Mouse (Mus musculus): ENCODE results near the gene Hnrnpl. TPM values are rescaled to one million over a fixed set of nuclear protein-coding genes. Genes with fewer than 3 reads are reported as not detected.

The Hnrnpl gene
- polyA plus RNA-seq, 1 experiment, result 140 TPM

DNA sequence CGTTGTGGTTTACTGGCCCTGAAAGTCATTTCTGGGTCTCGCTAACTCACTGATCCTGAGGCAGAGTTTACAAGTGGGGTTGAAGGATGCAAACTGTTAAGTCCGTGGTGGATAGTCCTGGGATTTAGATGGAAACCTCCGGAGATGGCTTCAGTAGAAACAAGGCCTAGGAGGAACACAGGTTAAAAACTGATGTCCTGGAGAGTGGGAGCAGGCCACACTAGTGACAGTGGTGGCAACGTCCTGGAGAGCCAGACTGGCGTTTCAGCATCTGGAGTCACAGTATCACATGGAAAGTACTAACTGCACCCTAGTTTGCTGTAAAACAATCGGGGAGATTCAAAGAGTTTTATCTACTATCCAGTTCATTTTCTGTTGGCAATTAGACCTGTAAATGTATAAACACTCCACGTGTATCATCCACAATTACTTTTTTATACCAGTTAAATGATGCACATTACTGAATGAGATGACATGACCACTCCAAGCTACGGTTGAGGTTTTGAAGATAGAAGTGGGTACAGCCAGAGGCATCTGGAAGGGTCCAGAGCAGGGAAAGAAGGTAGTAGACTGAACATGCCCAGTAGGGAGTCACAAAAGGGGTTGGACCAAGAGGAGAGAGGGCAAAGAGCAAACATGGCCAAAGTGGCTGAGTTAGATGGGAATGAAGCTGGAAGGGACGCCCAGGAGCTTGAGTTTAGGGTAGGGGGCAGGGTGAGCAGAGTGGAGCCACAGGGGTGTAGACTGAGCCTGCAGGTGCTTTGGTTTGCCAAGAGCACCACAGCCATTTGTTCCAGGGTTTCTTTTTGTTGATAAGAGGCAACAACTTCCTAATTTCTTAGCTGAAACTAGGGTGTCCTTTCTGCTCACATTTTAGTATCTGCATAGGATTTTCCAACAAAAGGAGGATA is 14.9 kb downstream of the Hnrnpl start:
- Histone ChIP-seq H3K4me3 (ENCODE audit: low read depth, low read length) (no peak overlapping the region), H3K27ac (ENCODE audit: insufficient read depth, low read depth, low read length) (peak overlapping the region; percentile 14; the same call in 1 of the 2 replicates), H3K36me3 (ENCODE audit: control insufficient read depth, insufficient read depth, low read length) (peaks cover 44% of the 10 kb centered on the region)

DNA sequence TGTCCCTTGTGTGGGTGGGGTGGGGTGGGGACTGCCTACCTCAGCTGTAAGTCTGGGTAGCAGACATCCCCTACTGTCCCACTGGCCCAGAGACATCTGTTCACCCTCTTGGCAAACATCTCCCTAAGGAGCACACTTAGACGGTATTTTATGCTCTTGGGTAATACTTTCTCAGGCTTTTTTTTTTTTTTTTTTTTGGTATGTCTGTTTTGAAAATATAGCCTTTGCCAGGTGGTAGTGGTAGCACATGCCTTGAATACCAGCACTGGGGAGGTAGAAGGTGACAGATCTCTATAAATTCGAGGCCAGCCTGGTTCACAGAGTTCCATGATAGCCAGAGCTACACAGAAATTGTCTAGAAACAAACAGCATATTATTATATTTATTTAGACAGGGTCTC is 15.6 kb downstream of the Hnrnpl start:
- peaks cover 39% of the 10 kb centered on the region for H3K36me3 ChIP-seq (ENCODE audit: control insufficient read depth, insufficient read depth, low read length)

More for the DNA sequence above, 14.9 kb downstream of the Hnrnpl start:
- no peak for TF ChIP-seq POLR2A (IDR thresholded peaks at IDR 0.05; ENCODE audit: low read depth, low read length)
- no peak for TF ChIP-seq CTCF (IDR thresholded peaks at IDR 0.05; ENCODE audit: extremely low read depth, insufficient read length, insufficient replicate concordance, low read depth, low read length)
- Histone ChIP-seq H3K4me1 (ENCODE audit: control insufficient read depth, insufficient read depth, insufficient read length, low read length) (peaks cover 33% of the 10 kb centered on the region), H3K27me3 (ENCODE audit: control insufficient read depth, insufficient read depth, low read length) (no peaks in the 10 kb centered on the region)
- 30% methylated on average over 10 of the region's 10 CpGs for WGBS

GRCm38 (mm10) chr7:28824941-28825685 is 16.8 kb downstream of the Hnrnpl start, which contains the start of gene Ech1:
Ech1 (plus strand) TSS chr7:28825217.
- TF ChIP-seq POLR2A (IDR thresholded peaks at IDR 0.05; ENCODE audit: low read depth, low read length) (peak; percentile 86; the same call in 1 of the 2 replicates), CTCF (IDR thresholded peaks at IDR 0.05; ENCODE audit: extremely low read depth, insufficient read length, insufficient replicate concordance, low read depth, low read length) (no peak)
- under 1% methylated on average over 33 of the region's 33 CpGs for WGBS
- H3K4me3 ChIP-seq (ENCODE audit: low read depth, low read length), result peak within 1 kb of the TSS; percentile 81
- peaks cover 30% of the 10 kb centered on the region for H3K4me1 ChIP-seq (ENCODE audit: control insufficient read depth, insufficient read depth, insufficient read length, low read length)
- H3K27ac ChIP-seq (ENCODE audit: insufficient read depth, low read depth, low read length), result peak within 1 kb of the TSS; percentile 97
- peaks cover 34% of the 10 kb centered on the region for H3K36me3 ChIP-seq (ENCODE audit: control insufficient read depth, insufficient read depth, low read length)
- H3K27me3 ChIP-seq (ENCODE audit: control insufficient read depth, insufficient read depth, low read length), result no peaks in the 10 kb centered on the region

More for the DNA sequence above, 15.6 kb downstream of the Hnrnpl start:
- WGBS, result 19% methylated on average over 2 of the region's 2 CpGs
- H3K27ac ChIP-seq (ENCODE audit: insufficient read depth, low read depth, low read length), result no peak overlapping the region
- no peaks in the 10 kb centered on the region for H3K27me3 ChIP-seq (ENCODE audit: control insufficient read depth, insufficient read depth, low read length)
- no peak overlapping the region for H3K4me3 ChIP-seq (ENCODE audit: low read depth, low read length)
- no peak for TF ChIP-seq POLR2A (IDR thresholded peaks at IDR 0.05; ENCODE audit: low read depth, low read length)
- no peak for TF ChIP-seq CTCF (IDR thresholded peaks at IDR 0.05; ENCODE audit: extremely low read depth, insufficient read length, insufficient replicate concordance, low read depth, low read length)
- peaks cover 31% of the 10 kb centered on the region for H3K4me1 ChIP-seq (ENCODE audit: control insufficient read depth, insufficient read depth, insufficient read length, low read length)

DNA sequence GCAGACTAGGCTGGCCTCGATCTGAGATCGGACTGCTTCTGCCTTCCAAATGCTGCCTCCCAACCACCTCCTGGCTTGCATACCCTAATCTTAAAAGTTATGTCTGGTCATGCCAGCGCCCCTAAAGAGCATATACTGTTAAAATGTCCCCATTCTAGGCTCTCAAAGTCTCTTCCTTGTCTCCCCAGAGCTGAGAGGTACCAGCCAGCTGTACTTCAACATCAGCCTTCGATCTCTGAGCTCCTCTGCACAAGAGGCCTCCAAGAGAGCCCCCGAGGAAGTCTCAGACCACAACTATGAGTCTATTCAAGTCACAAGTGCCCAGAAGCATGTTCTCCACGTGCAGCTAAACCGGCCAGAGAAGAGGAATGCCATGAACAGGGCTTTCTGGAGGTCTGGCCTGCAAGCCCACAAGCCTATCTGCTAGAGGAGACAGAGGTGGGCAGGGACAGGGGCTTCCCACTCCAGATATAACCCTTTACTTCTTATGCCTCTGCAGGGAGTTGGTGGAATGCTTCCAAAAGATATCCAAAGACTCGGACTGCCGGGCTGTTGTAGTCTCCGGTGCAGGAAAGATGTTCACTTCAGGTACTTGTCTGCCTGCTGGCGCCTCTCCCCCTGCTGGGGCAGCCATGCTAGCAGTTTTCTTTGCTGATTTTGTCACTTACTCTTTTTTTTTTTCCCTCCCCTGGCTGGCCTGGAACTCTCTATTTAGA is 17.5 kb downstream of the Hnrnpl start:
- H3K27me3 ChIP-seq (ENCODE audit: control insufficient read depth, insufficient read depth, low read length), result no peaks in the 10 kb centered on the region
- peaks cover 30% of the 10 kb centered on the region for H3K4me1 ChIP-seq (ENCODE audit: control insufficient read depth, insufficient read depth, insufficient read length, low read length)
- H3K36me3 ChIP-seq (ENCODE audit: control insufficient read depth, insufficient read depth, low read length), result peaks cover 32% of the 10 kb centered on the region
- H3K4me3 ChIP-seq (ENCODE audit: low read depth, low read length), result peak overlapping the region; percentile 81
- WGBS, result 6% methylated on average over 11 of the region's 11 CpGs
- H3K27ac ChIP-seq (ENCODE audit: insufficient read depth, low read depth, low read length), result peak overlapping the region; percentile 86
- TF ChIP-seq POLR2A (IDR thresholded peaks at IDR 0.05; ENCODE audit: low read depth, low read length) (no peak), CTCF (IDR thresholded peaks at IDR 0.05; ENCODE audit: extremely low read depth, insufficient read length, insufficient replicate concordance, low read depth, low read length) (no peak)

DNA sequence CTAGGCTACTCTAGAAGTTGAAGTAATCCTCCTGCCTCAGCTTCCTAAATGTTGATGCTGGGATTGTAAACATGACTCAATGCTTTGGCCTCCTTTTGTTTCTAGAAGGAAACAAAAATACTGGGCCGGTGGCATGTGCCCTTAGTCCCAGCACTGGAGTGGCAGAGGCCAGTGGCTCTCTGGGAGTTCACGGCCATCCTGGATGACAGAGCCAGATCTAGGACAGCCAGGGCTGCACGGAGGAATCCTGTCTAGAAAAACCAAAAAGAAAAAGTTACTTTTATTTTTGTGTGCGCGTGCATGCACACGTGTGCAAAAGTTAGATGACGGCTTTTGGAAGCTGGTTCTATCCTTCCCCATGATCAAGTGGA is 18.0 kb downstream of the Hnrnpl start:
- peaks cover 30% of the 10 kb centered on the region for H3K36me3 ChIP-seq (ENCODE audit: control insufficient read depth, insufficient read depth, low read length)
- peaks cover 32% of the 10 kb centered on the region for H3K4me1 ChIP-seq (ENCODE audit: control insufficient read depth, insufficient read depth, insufficient read length, low read length)
- no peaks in the 10 kb centered on the region for H3K27me3 ChIP-seq (ENCODE audit: control insufficient read depth, insufficient read depth, low read length)
- peak overlapping the region; percentile 81; the same call in 1 of the 2 replicates for H3K4me3 ChIP-seq (ENCODE audit: low read depth, low read length)
- WGBS, result 78% methylated on average over 7 of the region's 7 CpGs
- TF ChIP-seq CTCF (IDR thresholded peaks at IDR 0.05; ENCODE audit: extremely low read depth, insufficient read length, insufficient replicate concordance, low read depth, low read length) (no peak), POLR2A (IDR thresholded peaks at IDR 0.05; ENCODE audit: low read depth, low read length) (no peak)
- H3K27ac ChIP-seq (ENCODE audit: insufficient read depth, low read depth, low read length), result peak overlapping the region; percentile 86

- H3K36me3 ChIP-seq (ENCODE audit: control insufficient read depth, insufficient read depth, low read length), result peaks cover 23% of the 10 kb centered on the region
- H3K27ac ChIP-seq (ENCODE audit: insufficient read depth, low read depth, low read length), result no peak overlapping the region
- no peaks in the 10 kb centered on the region for H3K27me3 ChIP-seq (ENCODE audit: control insufficient read depth, insufficient read depth, low read length)
- H3K4me1 ChIP-seq (ENCODE audit: control insufficient read depth, insufficient read depth, insufficient read length, low read length), result peaks cover 33% of the 10 kb centered on the region
- no peak overlapping the region for H3K4me3 ChIP-seq (ENCODE audit: low read depth, low read length)
- no peak for TF ChIP-seq POLR2A (IDR thresholded peaks at IDR 0.05; ENCODE audit: low read depth, low read length)
- TF ChIP-seq CTCF (IDR thresholded peaks at IDR 0.05; ENCODE audit: extremely low read depth, insufficient read length, insufficient replicate concordance, low read depth, low read length), result no peak
- WGBS, result 27% methylated on average over 3 of the region's 3 CpGs
Observed at GRCm38 (mm10) chr7:28827338-28827737, 19.0 kb downstream of the Hnrnpl start.
